In genomic region chr5:144223503-144223862, GRCm38 (mm10) we compare ENCODE assay signal across 8 mouse cellular contexts. TPM values are rescaled to one million over a fixed set of nuclear protein-coding genes. Genes with fewer than 3 reads are reported as not detected.
DNase-seq lines count a peak whose midpoint lies in the region; ATAC-seq lines count a peak whose summit lies in the region.

Tecpr1 (minus strand) TSS chr5:144223615.

- peak; percentile 84 for ATAC-seq in CD4-positive, CD25-positive, alpha-beta regulatory T cell, adult 4 months
- ATAC-seq in heart, embryonic 14.5 days (ENCODE audit: insufficient number of reproducible peaks, insufficient read depth, low FRiP score, low read depth) = peak; percentile 91
- ATAC-seq in liver, embryonic 13.5 days (ENCODE audit: low read depth) = peak; percentile 97
- ATAC-seq in stomach, embryonic 16.5 days (ENCODE audit: insufficient read depth, low FRiP score) = peak; percentile 96

- WGBS in heart, embryonic 14.5 days = under 1% methylated on average over 36 of the region's 37 CpGs
- under 1% methylated on average over 37 of the region's 37 CpGs for WGBS in liver, embryonic 13.5 days (ENCODE audit: insufficient replicate concordance)
- WGBS in stomach, embryonic 16.5 days = under 1% methylated on average over 37 of the region's 37 CpGs

- peak; percentile 76 for DNase-seq in c-Kit-negative CD71-positive TER-119-positive erythroid progenitor cells, embryonic 14.5 days (ENCODE audit: low read depth, low spot score)
- DNase-seq in fibroblast of lung, adult 2 months (ENCODE audit: low read depth) = peak; percentile 80
- DNase-seq in kidney, postnatal 14 days = peak; percentile 97
- peak; percentile 91 for DNase-seq in liver, embryonic 13.5 days
- DNase-seq in neural tube, embryonic 10.5 days (ENCODE audit: extremely low spot score, low spot score) = peak; percentile 92

- peaks cover 3% of the 10 kb centered on the region; the same call in 1 of the 2 replicates for H3K9me3 ChIP-seq in heart, embryonic 14.5 days (ENCODE audit: control insufficient read depth, low read length)
- no peaks in the 10 kb centered on the region for H3K9me3 ChIP-seq in liver, embryonic 13.5 days (replicated peaks)
- no peaks in the 10 kb centered on the region for H3K9me3 ChIP-seq in stomach, embryonic 16.5 days (replicated peaks; ENCODE audit: control insufficient read depth, low read length)

- H3K4me2 ChIP-seq in heart, embryonic 14.5 days (ENCODE audit: low read length) = peak within 1 kb of the TSS; percentile 80
- H3K4me2 ChIP-seq in liver, embryonic 13.5 days = peak within 1 kb of the TSS; percentile 93
- H3K4me2 ChIP-seq in stomach, embryonic 16.5 days (ENCODE audit: low read depth, low read length) = peak within 1 kb of the TSS; percentile 86

- no peaks in the 10 kb centered on the region for H3K27me3 ChIP-seq in heart, embryonic 14.5 days (ENCODE audit: control insufficient read depth, insufficient read depth, low read length)
- H3K27me3 ChIP-seq in liver, embryonic 13.5 days = no peaks in the 10 kb centered on the region
- H3K27me3 ChIP-seq in stomach, embryonic 16.5 days (ENCODE audit: control insufficient read depth, insufficient read depth, low read length) = no peaks in the 10 kb centered on the region

- H3K9ac ChIP-seq in heart, embryonic 14.5 days (ENCODE audit: low read length) = peak within 1 kb of the TSS; percentile 81
- peak within 1 kb of the TSS; percentile 78 for H3K9ac ChIP-seq in liver, embryonic 13.5 days
- peak within 1 kb of the TSS; percentile 89 for H3K9ac ChIP-seq in stomach, embryonic 16.5 days (ENCODE audit: low read length)

- H3K4me3 ChIP-seq in heart, embryonic 14.5 days (ENCODE audit: control insufficient read depth in 1 of 2, insufficient read depth in 1 of 2, low read depth in 1 of 2, low read length in 2 of 2) = peak within 1 kb of the TSS; percentile 69 to 84
- H3K4me3 ChIP-seq in liver, embryonic 13.5 days (replicated peaks) = peak within 1 kb of the TSS; percentile 71
- H3K4me3 ChIP-seq in stomach, embryonic 16.5 days (replicated peaks; ENCODE audit: low read length) = peak within 1 kb of the TSS; percentile 84

- H3K27ac ChIP-seq in heart, embryonic 14.5 days (replicated peaks in 1 of 2; ENCODE audit: control insufficient read depth in 1 of 2, insufficient read depth in 1 of 2, low read depth in 2 of 2, low read length in 2 of 2) = peak within 1 kb of the TSS; percentile 61 to 83
- no peak within 1 kb of the TSS; the same call in 1 of the 2 replicates for H3K27ac ChIP-seq in liver, embryonic 13.5 days
- peak within 1 kb of the TSS; percentile 80 for H3K27ac ChIP-seq in stomach, embryonic 16.5 days (ENCODE audit: low read length)

- H3K4me1 ChIP-seq in heart, embryonic 14.5 days (ENCODE audit: control insufficient read depth in 2 of 2, insufficient read depth in 2 of 2, low read length in 2 of 2) = peaks cover 3 to 10% of the 10 kb centered on the region in 2 experiments; a peak in 3 of 4 replicates
- peaks cover 32% of the 10 kb centered on the region for H3K4me1 ChIP-seq in liver, embryonic 13.5 days (replicated peaks)
- H3K4me1 ChIP-seq in stomach, embryonic 16.5 days (ENCODE audit: control insufficient read depth, insufficient read depth, low read length) = peaks cover 24% of the 10 kb centered on the region

- H3K36me3 ChIP-seq in heart, embryonic 14.5 days (ENCODE audit: control insufficient read depth, insufficient read depth, low read length) = no peaks in the 10 kb centered on the region
- H3K36me3 ChIP-seq in liver, embryonic 13.5 days = no peaks in the 10 kb centered on the region
- H3K36me3 ChIP-seq in stomach, embryonic 16.5 days (ENCODE audit: control insufficient read depth, insufficient read depth, low read length) = no peaks in the 10 kb centered on the region

RNA-seq across cellular contexts. Expression of gene Tecpr1, which starts in this region (rescaled TPM):
- polyA plus RNA-seq in CD4-positive, CD25-positive, alpha-beta regulatory T cell, adult 4 months (2017; shearing (Covaris generic)) = 100 to 1,000 TPM in 1 of 2 experiments, 10 to 100 TPM in 1; 78.5 to 109 TPM
- polyA plus RNA-seq in heart, embryonic 14.5 days (2014; fragmentation: Nextera tagmentation; extraction: Ambion mirVana) = 12.6 and 14.4 TPM in 2 replicates
- polyA plus RNA-seq in liver, embryonic 13.5 days (2015; fragmentation: Nextera tagmentation; extraction: Ambion mirVana) = 2.8 and 3.2 TPM in 2 replicates
- polyA plus RNA-seq in stomach, embryonic 16.5 days (2015; fragmentation: Nextera tagmentation; extraction: Ambion mirVana) = 24.7 and 25.4 TPM in 2 replicates
